Mouse (Mus musculus) cerebellum, adult 2 months (tissue): ENCODE results near the gene Rnf6.

Experiments
- CTCF ChIP-seq: fragments of 200-500 bp; IDR thresholded peaks from 2 replicates; pipeline ENCODE4 v1.5.1; 2011; ENCODE audit warnings: low read depth, mild to moderate bottlenecking, control low read depth, low read length, moderate library complexity, borderline replicate concordance; ENCODE audit not compliant: insufficient read depth
- POLR2A ChIP-seq: fragments of 200-500 bp; IDR thresholded peaks from 2 replicates; pipeline ENCODE4 v1.6.1; 2011; ENCODE audit warnings: low read length, control low read depth, borderline replicate concordance; ENCODE audit not compliant: insufficient read depth

DNA sequence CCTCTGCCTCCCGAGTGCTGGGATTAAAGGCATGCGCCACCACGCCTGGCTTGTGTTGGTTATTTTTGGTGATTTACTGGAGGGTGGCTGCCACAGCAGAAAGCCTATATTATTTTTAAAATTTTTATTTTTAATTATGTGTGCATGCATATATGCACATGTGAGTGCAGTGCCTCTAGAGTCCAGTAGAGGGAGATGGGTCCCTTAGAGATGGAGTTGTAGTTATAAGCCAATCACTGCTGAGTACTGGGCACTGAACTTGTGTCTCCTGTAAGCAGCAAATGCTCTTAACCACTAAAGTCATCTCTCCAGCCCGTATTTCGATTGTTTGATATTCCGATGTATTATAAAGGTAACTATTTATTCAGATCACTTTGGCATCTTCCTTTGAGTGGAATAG is 20.8 kb downstream of the Rnf6 start:
- no peak for TF ChIP-seq CTCF
- no peak for TF ChIP-seq POLR2A
